In genomic region chr5:74252672-74253286, GRCm38 (mm10) we compare ENCODE assay signal across 9 mouse cellular contexts. TPM values are rescaled to one million over a fixed set of nuclear protein-coding genes. Genes with fewer than 3 reads are reported as not detected.
A peak's percentile ranks its signal among the peaks of the same experiment; 100 is the strongest.
DNase-seq lines count a peak whose midpoint lies in the region; ATAC-seq and TF ChIP-seq lines count a peak whose summit lies in the region.
"Had no signal": no experiment of that assay in that cellular context is flagged by ENCODE, and none has a peak within 500 bp of the region (broad histone marks: within the 10 kb centered on the region; RNA-seq: fewer than 3 reads in every experiment).

No protein-coding gene starts in this region.

- peak overlapping the region; percentile 70 for H3K27ac ChIP-seq in hindbrain, embryonic 10.5 days
- no peak overlapping the region for H3K27ac ChIP-seq in hindbrain, embryonic 14.5 days
- H3K27ac ChIP-seq in bone marrow macrophage, adult 2 months (ENCODE audit: insufficient read depth, low read depth, low read length), result peak overlapping the region; percentile 38

- peaks cover 41% of the 10 kb centered on the region for H3K4me1 ChIP-seq in hindbrain, embryonic 10.5 days (replicated peaks)
- H3K4me1 ChIP-seq in hindbrain, embryonic 14.5 days (replicated peaks; ENCODE audit: control insufficient read depth, insufficient read depth, low read length), result no peaks in the 10 kb centered on the region
- peaks cover 28% of the 10 kb centered on the region for H3K4me1 ChIP-seq in bone marrow macrophage, adult 2 months (ENCODE audit: control insufficient read depth, insufficient read depth, low read length)

- H3K4me2 ChIP-seq in hindbrain, embryonic 14.5 days (replicated peaks), result no peak overlapping the region

- no peaks in the 10 kb centered on the region for H3K27me3 ChIP-seq in hindbrain, embryonic 10.5 days (ENCODE audit: insufficient read depth, poor library complexity, severe bottlenecking)
- H3K27me3 ChIP-seq in hindbrain, embryonic 14.5 days (ENCODE audit: control insufficient read depth, insufficient read depth, low read length), result no peaks in the 10 kb centered on the region

- no peak; the same call in 1 of the 2 replicates for ATAC-seq in hindbrain, embryonic 14.5 days (ENCODE audit: low FRiP score)

- DNase-seq in hindbrain, embryonic 10.5 days (ENCODE audit: low spot score), result no peak
- DNase-seq in hindbrain, embryonic 14.5 days (ENCODE audit: low spot score), result no peak
- peak; percentile 78 to 87 for DNase-seq in cerebellum, postnatal 14 days
- DNase-seq in left cerebral cortex, adult 18-20 months (ENCODE audit: low spot score in 2 of 2), result peak; percentile 64 to 74
- DNase-seq in embryo, embryonic 9.5 days (ENCODE audit: extremely low spot score), result no peak
- DNase-seq in adrenal gland, adult (ENCODE audit: inconsistent age in 2 of 2, low spot score in 1 of 2), result no peak
- DNase-seq in heart, adult 18-20 months, result no peak
- DNase-seq: lung, postnatal 10 days had no signal

- H3K4me3 ChIP-seq in hindbrain, embryonic 10.5 days, result no peak overlapping the region
- H3K4me3 ChIP-seq in hindbrain, embryonic 14.5 days (replicated peaks; ENCODE audit: low read length), result no peak overlapping the region
- H3K4me3 ChIP-seq in bone marrow macrophage, adult 2 months (ENCODE audit: insufficient read depth, low read length), result no peak overlapping the region

- 88% methylated on average over 6 of the region's 6 CpGs for WGBS in hindbrain, embryonic 10.5 days
- WGBS in hindbrain, embryonic 14.5 days, result 79% methylated on average over 6 of the region's 6 CpGs

- no peak for TF ChIP-seq POLR2A in bone marrow macrophage, adult 2 months (IDR thresholded peaks at IDR 0.05; ENCODE audit: borderline replicate concordance, low read depth, low read length)

- no peak for TF ChIP-seq CTCF in bone marrow macrophage, adult 2 months (IDR thresholded peaks at IDR 0.05; ENCODE audit: low read depth, low read length)

- no peaks in the 10 kb centered on the region for H3K36me3 ChIP-seq in hindbrain, embryonic 10.5 days
- no peaks in the 10 kb centered on the region for H3K36me3 ChIP-seq in hindbrain, embryonic 14.5 days (replicated peaks; ENCODE audit: control insufficient read depth, insufficient read depth)

- no peaks in the 10 kb centered on the region for H3K9me3 ChIP-seq in hindbrain, embryonic 10.5 days
- H3K9me3 ChIP-seq in hindbrain, embryonic 14.5 days (ENCODE audit: control insufficient read depth, low read length), result no peaks in the 10 kb centered on the region

- no peak overlapping the region for H3K9ac ChIP-seq in hindbrain, embryonic 14.5 days

RNA-seq across cellular contexts. Expression of gene Rasl11b, which starts 57.7 kb away (rescaled TPM):
- polyA plus RNA-seq in hindbrain, embryonic 10.5 days (2016; fragmentation: Nextera tagmentation; extraction: Ambion mirVana), result 30.5 and 32.7 TPM in 2 replicates
- 15.4 and 16.5 TPM in 2 replicates for polyA plus RNA-seq in hindbrain, embryonic 14.5 days (2014; fragmentation: Nextera tagmentation; extraction: Ambion mirVana)
- not detected in 2 replicates for polyA plus RNA-seq in bone marrow macrophage, adult 2 months (2012; ENCODE audit: insufficient read depth, insufficient read length, missing spikeins)
- total RNA-seq in left cerebral cortex, adult 18-20 months (2021), result 10 to 100 TPM; 73.7 to 85.4 TPM
- 10 to 100 TPM; 28.0 to 31.6 TPM for total RNA-seq in heart, adult 18-20 months (2021)

Comparison
In these comparisons a context has a peak if more than half of its experiments do, and no peak if none do; other contexts are left out.
1. DNase-seq: peak in cerebellum, postnatal 14 days (2 of 2) and left cerebral cortex, adult 18-20 months (2 of 2); none in hindbrain, embryonic 10.5 days (single experiment), hindbrain, embryonic 14.5 days (single experiment), embryo, embryonic 9.5 days (single experiment), adrenal gland, adult (0 of 2) and heart, adult 18-20 months (0 of 2).
2. RNA of gene Rasl11b, which starts 57.7 kb away (polyA plus RNA-seq): 30.5 to 32.7 TPM in hindbrain, embryonic 10.5 days and 15.4 to 16.5 TPM in hindbrain, embryonic 14.5 days; not detected in bone marrow macrophage, adult 2 months; every median in the first group is over 10 times any median in the second.